Mouse (Mus musculus) liver, embryonic 14.5 days (tissue): ENCODE data around the gene Gm37240. TPM values are rescaled to one million over a fixed set of nuclear protein-coding genes. Genes with fewer than 3 reads are reported as not detected.

Source experiments
- ATAC-seq: fragments of 200-750 bp; cut with Nextera tagmentation; 2 replicates; pipeline ENCODE4 v1.8.0; 2017; ENCODE audit warnings: moderate number of reproducible peaks, mild to moderate bottlenecking, moderate library complexity; ENCODE audit not compliant: insufficient read depth
- DNase-seq, 3 experiments: peaks; one replicate each; pipeline ENCODE4 v3.0.0-alpha.2; 2012 to 2013; ENCODE audit warnings: low read depth in 3 of 3, low spot score in 3 of 3
- H3K27ac ChIP-seq: fragments of 300-500 bp; sonication (generic); 2 replicates; pipeline ENCODE4 v1.5.1; 2014; ENCODE audit warnings: moderate library complexity, mild to moderate bottlenecking, control low read depth, inconsistent platforms
- H3K27me3 ChIP-seq: fragments of 300-500 bp; sonication (generic); 2 replicates; pipeline ENCODE4 v1.6.1; 2014; ENCODE audit warnings: mild to moderate bottlenecking, low read length, moderate library complexity; ENCODE audit not compliant: control insufficient read depth, insufficient read depth
- H3K36me3 ChIP-seq: fragments of 300-500 bp; sonication (generic); replicated peaks from 2 replicates; pipeline ENCODE4 v1.6.1; 2014; ENCODE audit warnings: low read depth; ENCODE audit not compliant: control insufficient read depth, insufficient read depth
- H3K4me1 ChIP-seq, 2 experiments: fragments of 200-500 bp in 1 of 2; fragments of 300-500 bp in 1 of 2; sonication (generic) in 1 of 2; replicated peaks; 2 replicates each; pipeline ENCODE4 v1.6.1; 2012 to 2014; ENCODE audit warnings: antibody characterized with exemption in 1 of 2, inconsistent platforms in 1 of 2, low read length in 1 of 2; ENCODE audit not compliant: control insufficient read depth in 2 of 2, insufficient read depth in 2 of 2
- H3K4me2 ChIP-seq: fragments of 300-500 bp; sonication (generic); 2 replicates; pipeline ENCODE4 v1.6.1; 2014; ENCODE audit warnings: low read depth, mild to moderate bottlenecking, control low read depth, moderate library complexity
- H3K4me3 ChIP-seq, 2 experiments: fragments of 200-500 bp in 1 of 2; fragments of 300-500 bp in 1 of 2; sonication (generic) in 1 of 2; 2 replicates each; pipeline ENCODE4 v1.5.1; 2012 to 2014; ENCODE audit warnings: low read depth in 2 of 2, low read length in 2 of 2, mild to moderate bottlenecking in 2 of 2, control low read depth in 1 of 2, inconsistent platforms in 1 of 2, moderate library complexity in 1 of 2; ENCODE audit not compliant: insufficient read depth in 1 of 2
- H3K9ac ChIP-seq: fragments of 300-500 bp; sonication (generic); replicated peaks from 2 replicates; pipeline ENCODE4 v1.6.1; 2014; ENCODE audit warnings: mild to moderate bottlenecking, control low read depth, moderate library complexity
- H3K9me3 ChIP-seq: fragments of 300-500 bp; sonication (generic); 2 replicates; pipeline ENCODE4 v1.6.1; 2016; ENCODE audit warnings: low read length, mixed read lengths; ENCODE audit not compliant: control insufficient read depth
- CTCF ChIP-seq: IDR thresholded peaks from 2 replicates; pipeline ENCODE4 v1.5.1; 2016; ENCODE audit warnings: antibody characterized with exemption, low read depth, control low read depth
- EP300 ChIP-seq: IDR thresholded peaks from 2 replicates; pipeline ENCODE4 v1.6.1; 2016; ENCODE audit warnings: antibody characterized with exemption, low read depth
- WGBS: fragments of 180-500 bp; shearing (Covaris S2); extraction: QIAGEN DNeasy Blood & Tissue Kit; methylation state at CpG from one replicate; pipeline ENCODE4 v1.1.7; 2014; ENCODE audit not compliant: insufficient replicate concordance; 5-methylcytosine and 5-hydroxymethylcytosine counted together
- polyA plus RNA-seq, 2 experiments: library from polyadenylated mRNA; depleted of rRNA in 1 of 2; stranded (reverse) in 1 of 2; unstranded in 1 of 2; fragments of >200 nt; fragmentation: Nextera tagmentation in 1 of 2; extraction: Ambion mirVana in 1 of 2; gene quantifications; 2 replicates each; pipeline versions ENCODE4 v1.2.1 to v1.2.3; 2012 to 2014

Gene Gm37240
- polyA plus RNA-seq, 2 experiments: 0.03 to 0.30 TPM

- Histone ChIP-seq H3K27ac (no peak overlapping the region), H3K27me3 (no peaks in the 10 kb centered on the region), H3K4me2 (no peak overlapping the region), H3K9me3 (no peaks in the 10 kb centered on the region), H3K36me3 (no peaks in the 10 kb centered on the region), H3K4me1 (0 out of 4 replicates have a peak, but pooled peaks cover 0 to 2% of the 10 kb centered on the region in 2 experiments), H3K4me3 (no peak overlapping the region), H3K9ac (no peak overlapping the region)
- no peak for TF ChIP-seq EP300
- no peak for TF ChIP-seq CTCF
- no peak for DNase-seq
- ATAC-seq: no peak
- 59% methylated on average over 2 of the region's 2 CpGs for WGBS
Observed at GRCm38 (mm10) chr3:84618627-84619026, 1268.7 kb downstream of the Gm37240 start.

GRCm38 (mm10) chr3:84615856-84616225 is 1271.5 kb downstream of the Gm37240 start:
- Histone ChIP-seq H3K9ac (no peak overlapping the region), H3K27me3 (no peaks in the 10 kb centered on the region), H3K27ac (no peak overlapping the region), H3K4me2 (no peak overlapping the region), H3K4me1 (0 out of 4 replicates have a peak, but pooled peaks cover 0 to 2% of the 10 kb centered on the region in 2 experiments), H3K4me3 (no peak overlapping the region), H3K9me3 (no peaks in the 10 kb centered on the region), H3K36me3 (no peaks in the 10 kb centered on the region)
- 45% methylated on average over 7 of the region's 7 CpGs for WGBS
- DNase-seq (no peak), ATAC-seq (no peak)
- TF ChIP-seq EP300 (no peak), CTCF (no peak)

- no peak for ATAC-seq
- DNase-seq: peak in 2 of 3 experiments; percentile 11 to 16
- no peaks in the 10 kb centered on the region for H3K9me3 ChIP-seq
- H3K4me2 ChIP-seq: no peak overlapping the region
- WGBS: 13% methylated on average over 5 of the region's 5 CpGs
- H3K27ac ChIP-seq: no peak overlapping the region
- H3K27me3 ChIP-seq: no peaks in the 10 kb centered on the region
- no peak overlapping the region for H3K4me3 ChIP-seq
- H3K4me1 ChIP-seq: 0 out of 4 replicates have a peak, but pooled peaks cover 0 to 2% of the 10 kb centered on the region in 2 experiments
- TF ChIP-seq EP300: no peak
- peak; percentile 54 for TF ChIP-seq CTCF
- H3K36me3 ChIP-seq: no peaks in the 10 kb centered on the region
- no peak overlapping the region for H3K9ac ChIP-seq
Observed at GRCm38 (mm10) chr3:84615050-84615855, 1272.1 kb downstream of the Gm37240 start.

- Histone ChIP-seq H3K4me3 (no peak overlapping the region), H3K9me3 (no peaks in the 10 kb centered on the region), H3K36me3 (no peaks in the 10 kb centered on the region), H3K27me3 (no peaks in the 10 kb centered on the region), H3K4me2 (no peak overlapping the region), H3K27ac (no peak overlapping the region), H3K9ac (no peak overlapping the region), H3K4me1 (0 out of 4 replicates have a peak, but pooled peaks cover 0 to under 1% of the 10 kb centered on the region in 2 experiments)
- DNase-seq (no peak), ATAC-seq (no peak)
- no peak for TF ChIP-seq CTCF
- no peak for TF ChIP-seq EP300
- 64% methylated on average over 9 of the region's 9 CpGs for WGBS
Observed at GRCm38 (mm10) chr3:84610183-84610710, 1277.1 kb downstream of the Gm37240 start.

- Histone ChIP-seq H3K4me1 (no peaks in the 10 kb centered on the region; a peak in 2 of 4 replicates), H3K27ac (no peak overlapping the region), H3K9me3 (no peaks in the 10 kb centered on the region), H3K9ac (no peak overlapping the region), H3K27me3 (no peaks in the 10 kb centered on the region), H3K36me3 (no peaks in the 10 kb centered on the region), H3K4me2 (peak overlapping the region; percentile 28; the same call in 1 of the 2 replicates), H3K4me3 (no peak overlapping the region)
- 17% methylated on average over 6 of the region's 9 CpGs for WGBS
- no peak for DNase-seq
- TF ChIP-seq EP300 (no peak), CTCF (no peak)
- peak; percentile 69 for ATAC-seq
Observed at GRCm38 (mm10) chr3:84603212-84603611, 1284.1 kb downstream of the Gm37240 start.
